Mouse (Mus musculus) forebrain, embryonic 12.5 days (tissue): ENCODE results near the gene Lrrc8c. TPM values are rescaled to one million over a fixed set of nuclear protein-coding genes. Genes with fewer than 3 reads are reported as not detected.
A peak's percentile ranks its signal among the peaks of the same experiment; 100 is the strongest.

Experiments used
- ATAC-seq: fragments of 200-750 bp; cut with Nextera tagmentation; 2 replicates; pipeline ENCODE4 v1.8.0; 2017; ENCODE audit warnings: moderate TSS enrichment; ENCODE audit not compliant: low FRiP score
- H3K27ac ChIP-seq: fragments of 300-500 bp; sonication (generic); 2 replicates; pipeline ENCODE4 v1.5.1; 2016; ENCODE audit warnings: mild to moderate bottlenecking
- H3K27me3 ChIP-seq: fragments of 300-500 bp; sonication (generic); 2 replicates; pipeline ENCODE4 v1.6.1; 2016; ENCODE audit warnings: mild to moderate bottlenecking
- H3K36me3 ChIP-seq: fragments of 300-500 bp; sonication (generic); replicated peaks from 2 replicates; pipeline ENCODE4 v1.6.1; 2016; ENCODE audit warnings: mild to moderate bottlenecking
- H3K4me1 ChIP-seq: fragments of 300-500 bp; sonication (generic); 2 replicates; pipeline ENCODE4 v1.6.1; 2016
- H3K4me2 ChIP-seq: fragments of 300-500 bp; sonication (generic); 2 replicates; pipeline ENCODE4 v1.6.1; 2016; ENCODE audit warnings: mild to moderate bottlenecking, moderate library complexity
- H3K4me3 ChIP-seq: fragments of 300-500 bp; sonication (generic); replicated peaks from 2 replicates; pipeline ENCODE4 v1.5.1; 2016; ENCODE audit warnings: mild to moderate bottlenecking
- H3K9ac ChIP-seq: fragments of 300-500 bp; sonication (generic); 2 replicates; pipeline ENCODE4 v1.6.1; 2016; ENCODE audit warnings: mild to moderate bottlenecking
- H3K9me3 ChIP-seq: fragments of 300-500 bp; sonication (generic); 2 replicates; pipeline ENCODE4 v1.6.1; 2016
- WGBS: fragments of 180-500 bp; shearing (Covaris S2); methylation state at CpG from one replicate; pipeline ENCODE4 v1.1.7; 2016; 5-methylcytosine and 5-hydroxymethylcytosine counted together
- polyA plus RNA-seq: library from polyadenylated mRNA; unstranded; fragments of >200 nt; fragmentation: Nextera tagmentation; extraction: Ambion mirVana; gene quantifications from 2 replicates; pipeline ENCODE4 v1.2.1, GENCODE M21; 2016

Gene Lrrc8c
- polyA plus RNA-seq: 10.9 and 13.1 TPM in 2 replicates

DNA sequence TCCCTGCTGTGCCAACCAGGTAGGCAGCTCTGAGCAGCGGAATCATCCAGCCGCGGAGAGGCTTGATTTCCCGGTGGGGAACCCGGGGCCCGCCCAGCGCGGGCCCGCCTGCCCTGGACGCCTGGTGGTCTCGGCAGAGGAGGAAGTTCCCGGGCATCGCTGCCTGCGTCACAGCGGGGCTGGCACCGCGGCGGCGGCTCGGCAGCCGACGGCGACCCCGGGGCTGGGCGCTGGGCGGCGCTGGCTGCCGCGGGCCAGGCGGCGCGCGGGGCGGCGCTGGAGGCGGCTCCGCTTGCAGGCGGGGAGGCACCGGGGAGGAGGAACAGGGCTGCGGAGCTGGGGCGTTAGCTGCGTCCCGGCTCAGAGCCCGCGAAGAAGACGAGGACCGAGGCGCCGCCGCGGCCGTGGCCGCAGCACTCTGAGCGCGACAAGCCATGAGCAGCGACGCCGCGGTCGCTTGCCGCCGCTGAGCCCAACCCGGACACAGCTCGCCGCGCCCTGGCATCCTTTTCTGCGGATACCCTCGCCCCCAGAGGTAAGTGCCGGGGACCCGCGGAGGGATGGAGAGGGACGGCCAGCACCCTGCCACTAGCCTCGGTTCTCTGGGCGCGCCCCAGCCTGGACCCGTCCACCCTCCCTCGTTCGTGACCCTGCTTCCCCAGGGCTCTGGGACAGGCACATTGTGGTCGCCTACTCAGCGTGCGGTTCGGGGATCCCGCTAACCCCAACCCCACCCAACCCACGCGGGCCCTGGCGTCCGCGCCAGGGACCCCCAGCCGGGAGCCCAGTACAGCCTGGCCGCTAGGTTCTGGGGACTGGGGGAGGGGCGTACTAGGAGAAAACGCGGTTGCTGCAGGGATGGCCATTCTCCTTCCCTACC is at the start of gene Lrrc8c:
Gene Lrrc8c (plus strand): TSS at position 293 of the 880 bp plus-strand sequence.
- peak; percentile 94 for ATAC-seq
- WGBS: under 1% methylated on average over 80 of the region's 93 CpGs
- H3K4me3 ChIP-seq: peak within 1 kb of the TSS; percentile 72

DNA sequence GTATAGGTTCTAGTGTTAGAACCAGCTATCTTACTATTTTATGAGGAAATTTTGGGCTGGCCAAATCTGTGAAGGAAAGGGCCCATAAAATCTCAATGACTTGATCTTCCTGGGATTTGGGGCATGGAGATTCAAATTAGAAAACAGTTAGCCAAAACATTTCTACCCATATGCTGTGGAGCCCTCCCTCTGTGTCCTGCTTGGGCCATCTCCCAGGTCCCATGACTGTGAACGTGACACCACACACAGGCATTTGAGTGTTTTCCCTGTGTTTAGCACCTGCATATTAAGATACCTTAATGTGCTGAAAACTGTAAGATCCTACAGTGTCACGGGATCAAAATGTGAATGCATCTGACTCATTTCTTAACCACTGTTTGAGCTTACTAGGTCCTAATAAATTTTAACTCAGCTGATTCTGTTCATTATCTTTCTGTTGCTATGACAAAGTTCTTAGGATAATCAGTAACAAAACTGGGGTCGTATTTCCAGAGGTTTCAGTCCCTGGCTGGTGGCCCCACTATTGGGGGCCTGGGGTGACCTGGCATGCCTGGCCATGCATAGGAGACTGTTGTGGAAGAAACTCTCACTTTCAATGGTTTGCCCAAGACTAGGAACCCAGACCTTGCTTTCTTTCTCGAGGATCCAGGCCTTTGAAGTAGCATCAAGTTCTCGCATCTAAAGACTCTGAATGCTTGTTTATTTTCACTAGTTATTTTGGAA is 46.0 kb upstream of the Lrrc8c start:
- H3K4me1 ChIP-seq: no peaks in the 10 kb centered on the region
- no peaks in the 10 kb centered on the region for H3K27me3 ChIP-seq
- WGBS: 77% methylated on average over 5 of the region's 5 CpGs
- H3K9me3 ChIP-seq: no peaks in the 10 kb centered on the region
- H3K27ac ChIP-seq: no peak overlapping the region
- H3K9ac ChIP-seq: no peak overlapping the region
- no peak overlapping the region for H3K4me2 ChIP-seq
- no peaks in the 10 kb centered on the region for H3K36me3 ChIP-seq
- no peak for ATAC-seq
- H3K4me3 ChIP-seq: no peak overlapping the region

More for the DNA sequence above, at the start of gene Lrrc8c:
- Histone ChIP-seq H3K4me1 (peaks cover 23% of the 10 kb centered on the region), H3K9me3 (no peaks in the 10 kb centered on the region), H3K9ac (peak within 1 kb of the TSS; percentile 80), H3K4me2 (peak within 1 kb of the TSS; percentile 85), H3K27ac (peak within 1 kb of the TSS; percentile 84), H3K27me3 (peaks cover 16% of the 10 kb centered on the region), H3K36me3 (no peaks in the 10 kb centered on the region)

DNA sequence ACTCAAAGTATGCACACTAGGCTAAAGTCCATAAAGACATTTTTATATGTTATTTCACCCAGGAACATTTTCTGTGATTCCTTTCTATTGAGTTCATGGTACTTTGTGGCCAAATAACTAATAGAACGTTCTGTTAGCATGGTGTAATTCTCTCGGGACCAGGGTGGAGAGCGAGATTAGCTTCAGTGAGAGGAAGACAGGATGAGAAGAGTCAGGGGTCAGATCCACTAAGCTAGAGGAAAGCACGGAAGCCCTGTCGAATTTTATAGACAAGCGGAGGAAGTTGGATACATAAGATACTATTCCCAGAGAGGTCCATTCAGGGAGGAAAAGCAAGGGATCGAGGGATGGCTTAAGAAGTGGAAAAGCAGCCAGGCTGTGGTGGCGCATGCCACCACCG is 41.7 kb upstream of the Lrrc8c start:
- no peak overlapping the region for H3K4me2 ChIP-seq
- H3K9me3 ChIP-seq: no peaks in the 10 kb centered on the region
- no peaks in the 10 kb centered on the region for H3K4me1 ChIP-seq
- peaks cover 26% of the 10 kb centered on the region for H3K36me3 ChIP-seq
- no peak overlapping the region for H3K9ac ChIP-seq
- no peak overlapping the region for H3K4me3 ChIP-seq
- 95% methylated on average over 9 of the region's 9 CpGs for WGBS
- no peak for ATAC-seq
- H3K27ac ChIP-seq: no peak overlapping the region
- H3K27me3 ChIP-seq: no peaks in the 10 kb centered on the region

DNA sequence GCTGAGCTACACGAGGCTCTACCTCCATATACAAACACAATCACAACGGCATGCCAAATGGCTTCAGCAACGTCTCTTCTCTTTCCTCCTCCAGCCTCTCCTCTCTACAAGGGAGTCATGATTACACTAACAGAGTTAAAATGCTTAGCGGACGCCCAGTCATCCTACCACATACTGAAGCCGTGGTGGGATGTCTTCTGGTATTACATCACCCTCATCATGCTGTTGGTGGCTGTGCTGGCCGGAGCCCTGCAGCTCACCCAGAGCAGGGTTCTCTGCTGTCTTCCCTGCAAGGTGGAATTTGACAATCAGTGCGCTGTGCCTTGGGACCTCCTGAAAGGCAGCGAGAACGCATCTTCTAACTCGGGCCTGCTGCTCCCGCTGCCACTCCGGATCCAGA is 39.5 kb upstream of the Lrrc8c start:
- no peak overlapping the region for H3K4me3 ChIP-seq
- H3K36me3 ChIP-seq: peaks cover 26% of the 10 kb centered on the region
- no peak overlapping the region for H3K4me2 ChIP-seq
- H3K27ac ChIP-seq: no peak overlapping the region
- H3K27me3 ChIP-seq: no peaks in the 10 kb centered on the region
- no peak for ATAC-seq
- no peaks in the 10 kb centered on the region for H3K4me1 ChIP-seq
- 90% methylated on average over 13 of the region's 13 CpGs for WGBS
- no peak overlapping the region for H3K9ac ChIP-seq
- no peaks in the 10 kb centered on the region for H3K9me3 ChIP-seq

DNA sequence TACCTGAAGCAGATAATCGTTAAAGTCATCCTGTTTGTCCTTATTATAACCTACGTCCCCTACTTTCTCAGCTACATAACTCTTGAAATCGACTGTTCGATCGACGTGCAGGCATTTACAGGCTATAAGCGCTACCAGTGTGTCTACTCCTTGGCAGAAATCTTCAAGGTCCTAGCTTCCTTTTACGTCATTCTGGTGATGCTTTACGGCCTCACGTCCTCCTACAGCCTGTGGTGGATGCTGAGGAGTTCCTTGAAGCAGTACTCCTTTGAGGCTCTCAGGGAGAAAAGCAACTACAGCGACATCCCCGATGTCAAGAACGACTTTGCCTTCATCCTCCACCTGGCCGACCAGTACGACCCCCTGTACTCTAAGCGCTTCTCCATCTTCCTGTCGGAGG is 38.6 kb upstream of the Lrrc8c start:
- no peaks in the 10 kb centered on the region for H3K4me1 ChIP-seq
- H3K4me2 ChIP-seq: no peak overlapping the region
- WGBS: 95% methylated on average over 17 of the region's 17 CpGs
- ATAC-seq: no peak
- H3K9ac ChIP-seq: no peak overlapping the region
- no peak overlapping the region for H3K4me3 ChIP-seq
- peaks cover 30% of the 10 kb centered on the region for H3K36me3 ChIP-seq
- no peak overlapping the region for H3K27ac ChIP-seq
- no peaks in the 10 kb centered on the region for H3K27me3 ChIP-seq
- no peaks in the 10 kb centered on the region for H3K9me3 ChIP-seq

DNA sequence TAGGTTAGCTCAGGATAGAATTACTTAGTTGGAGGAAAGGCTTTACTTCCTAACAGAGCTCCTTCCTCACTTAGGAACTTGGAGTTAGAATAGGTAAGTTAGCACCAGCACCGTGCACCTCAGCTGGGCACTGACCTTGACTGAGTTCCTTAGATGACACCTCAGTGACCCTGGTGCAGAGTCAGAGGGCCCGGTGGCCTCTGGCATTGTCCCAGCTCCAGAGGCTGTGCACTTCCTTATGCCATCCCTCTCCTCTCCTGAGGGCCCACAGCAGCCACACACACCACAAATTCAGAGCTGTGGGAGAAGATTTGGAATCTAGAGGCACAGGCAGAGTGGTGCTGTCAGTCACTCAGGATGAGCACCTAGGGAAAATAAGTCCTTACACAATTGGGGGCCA is 35.6 kb upstream of the Lrrc8c start:
- Histone ChIP-seq H3K9ac (no peak overlapping the region), H3K9me3 (no peaks in the 10 kb centered on the region), H3K36me3 (peaks cover 33% of the 10 kb centered on the region), H3K4me1 (no peaks in the 10 kb centered on the region), H3K4me3 (no peak overlapping the region), H3K27ac (no peak overlapping the region), H3K4me2 (no peak overlapping the region), H3K27me3 (no peaks in the 10 kb centered on the region)
- 89% methylated on average over 2 of the region's 2 CpGs for WGBS
- ATAC-seq: no peak

DNA sequence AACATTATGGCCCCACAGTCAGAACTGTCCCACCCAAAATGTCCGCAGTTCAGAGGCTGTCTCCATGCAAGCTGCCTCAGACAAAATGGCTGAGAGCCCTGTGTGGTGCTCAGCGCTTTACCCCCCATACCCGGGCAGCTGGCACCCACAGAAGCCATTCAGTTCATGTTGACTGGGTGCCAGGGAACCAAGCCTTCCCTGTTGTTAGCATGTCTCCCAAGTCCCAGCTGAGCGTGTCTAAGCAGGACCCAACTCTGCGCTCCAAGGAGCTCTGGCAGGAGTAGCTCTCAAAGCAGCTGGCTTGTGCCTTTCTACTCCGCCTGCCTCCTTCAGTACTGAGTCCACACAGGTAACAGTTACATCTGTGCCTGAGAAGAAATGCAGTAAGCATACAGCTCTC is 34.9 kb upstream of the Lrrc8c start:
- Histone ChIP-seq H3K4me3 (no peak overlapping the region), H3K27me3 (no peaks in the 10 kb centered on the region), H3K4me2 (no peak overlapping the region), H3K9me3 (no peaks in the 10 kb centered on the region), H3K4me1 (no peaks in the 10 kb centered on the region), H3K36me3 (peaks cover 33% of the 10 kb centered on the region), H3K9ac (no peak overlapping the region), H3K27ac (no peak overlapping the region)
- ATAC-seq: no peak
- WGBS: 94% methylated on average over 6 of the region's 6 CpGs

DNA sequence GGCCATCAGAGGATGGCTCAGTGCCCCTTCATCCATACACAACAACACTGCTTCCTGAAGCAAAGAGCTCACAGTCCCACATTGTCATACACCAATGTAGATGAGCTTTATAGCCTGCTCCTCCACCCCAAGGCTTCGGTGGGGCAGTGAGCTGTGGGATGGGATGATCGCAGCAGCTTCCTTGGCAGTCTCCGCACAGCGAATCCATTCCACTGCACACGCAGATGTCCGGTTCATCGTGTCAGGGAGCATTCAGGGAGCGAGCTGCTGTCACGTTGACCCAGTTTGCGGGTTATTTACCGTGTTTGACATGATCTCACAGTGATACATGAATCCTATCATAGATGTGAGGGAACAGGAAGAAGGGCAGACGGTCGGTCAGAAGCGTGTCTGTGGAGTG is 34.3 kb upstream of the Lrrc8c start:
- H3K9ac ChIP-seq: no peak overlapping the region
- H3K9me3 ChIP-seq: no peaks in the 10 kb centered on the region
- no peaks in the 10 kb centered on the region for H3K4me1 ChIP-seq
- no peak overlapping the region for H3K4me2 ChIP-seq
- 96% methylated on average over 14 of the region's 14 CpGs for WGBS
- ATAC-seq: no peak
- H3K27ac ChIP-seq: no peak overlapping the region
- H3K4me3 ChIP-seq: no peak overlapping the region
- H3K27me3 ChIP-seq: no peaks in the 10 kb centered on the region
- H3K36me3 ChIP-seq: peaks cover 28% of the 10 kb centered on the region

DNA sequence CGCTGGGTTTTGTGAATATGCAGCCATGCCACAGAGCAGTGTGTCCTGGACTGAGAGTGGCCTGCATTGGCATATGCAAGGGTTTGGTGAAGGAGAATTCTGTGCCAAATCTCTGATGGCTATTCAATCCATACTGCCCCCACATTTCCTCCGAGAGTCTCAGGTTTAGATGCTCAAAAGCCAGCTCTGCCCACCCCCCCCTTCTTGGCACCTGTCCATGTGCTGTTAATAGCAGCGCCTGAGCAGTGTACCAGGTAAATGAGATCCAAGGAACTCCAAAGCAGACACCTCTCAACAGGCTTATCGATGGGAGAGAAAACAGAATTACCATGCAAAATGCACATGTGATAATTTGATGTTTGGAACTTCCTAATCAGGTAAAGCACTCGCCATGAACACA is 29.0 kb upstream of the Lrrc8c start:
- Histone ChIP-seq H3K27ac (no peak overlapping the region), H3K36me3 (peaks cover 4% of the 10 kb centered on the region; the same call in 1 of the 2 replicates), H3K27me3 (peaks cover 31% of the 10 kb centered on the region), H3K9me3 (no peaks in the 10 kb centered on the region), H3K4me1 (peaks cover 36% of the 10 kb centered on the region), H3K9ac (no peak overlapping the region), H3K4me2 (no peak overlapping the region), H3K4me3 (no peak overlapping the region)
- no peak for ATAC-seq
- WGBS: 87% methylated on average over 5 of the region's 5 CpGs

DNA sequence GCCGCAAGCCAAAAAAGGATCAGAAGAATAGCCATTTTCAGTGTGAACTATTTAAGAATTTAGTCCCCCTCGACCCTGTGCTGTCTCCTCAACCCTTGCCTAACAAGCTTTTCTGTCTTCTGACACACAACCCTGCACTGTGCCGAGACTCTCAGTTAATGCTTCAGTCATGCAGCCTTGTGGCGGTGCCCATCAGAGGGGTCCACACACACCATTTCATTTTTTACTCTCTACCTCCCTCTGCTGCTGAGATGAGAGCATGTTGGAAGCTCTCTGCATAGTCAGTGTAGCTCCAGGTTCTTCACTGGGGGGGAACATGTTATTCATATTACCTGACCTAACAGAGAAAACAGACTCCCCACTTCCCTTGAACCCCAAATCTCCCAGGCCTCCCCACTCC is 27.8 kb upstream of the Lrrc8c start:
- H3K27ac ChIP-seq: no peak overlapping the region
- H3K36me3 ChIP-seq: no peaks in the 10 kb centered on the region; the same call in 1 of the 2 replicates
- no peak overlapping the region for H3K9ac ChIP-seq
- 0 out of 2 replicates have a peak, but pooled peaks have one; percentile 42 for ATAC-seq
- no peak overlapping the region for H3K4me2 ChIP-seq
- no peaks in the 10 kb centered on the region for H3K9me3 ChIP-seq
- peaks cover 47% of the 10 kb centered on the region for H3K4me1 ChIP-seq
- WGBS: 67% methylated on average over 4 of the region's 4 CpGs
- H3K27me3 ChIP-seq: peaks cover 35% of the 10 kb centered on the region
- no peak overlapping the region for H3K4me3 ChIP-seq

DNA sequence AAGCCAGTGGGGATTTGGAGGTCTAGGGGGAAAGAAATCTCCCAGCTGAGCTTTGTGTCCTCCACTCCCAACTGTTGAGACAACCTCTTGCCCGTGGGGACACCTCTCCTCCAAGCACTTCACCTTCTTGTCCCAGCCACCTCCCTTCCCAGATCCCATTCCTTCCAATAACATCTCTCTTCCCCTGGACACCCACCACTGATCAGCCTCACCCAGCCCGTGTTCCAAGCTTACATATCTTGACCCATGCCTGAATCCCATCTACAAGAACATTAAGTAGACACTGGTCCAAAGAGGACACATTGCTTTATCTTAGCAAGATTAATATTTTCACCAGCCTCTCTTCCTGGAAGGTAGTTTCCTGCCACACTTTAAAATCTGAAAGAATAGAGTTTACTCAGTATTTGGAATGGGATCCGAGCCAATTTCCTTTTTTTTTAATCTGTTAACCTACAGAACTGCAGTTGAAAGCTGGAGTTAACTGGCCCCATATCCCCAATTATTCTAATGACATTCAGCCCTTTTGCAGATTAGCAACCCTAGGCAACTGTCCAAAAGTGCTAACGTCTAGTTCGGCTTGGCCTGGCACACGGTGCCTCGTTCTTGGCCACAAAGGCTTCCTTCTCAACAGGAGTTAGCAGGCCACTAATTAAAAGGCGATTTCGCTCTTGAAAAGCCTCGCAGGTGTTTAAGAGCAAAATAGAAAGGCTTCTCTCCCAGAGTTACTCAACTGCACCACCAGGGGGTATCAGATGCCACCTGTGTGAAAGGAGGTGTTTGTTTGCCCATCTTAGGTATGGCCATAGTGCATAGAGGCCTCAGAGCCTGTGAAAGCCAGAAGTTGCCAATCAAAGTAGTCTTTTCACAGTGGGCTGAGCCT is 26.6 kb upstream of the Lrrc8c start:
- Histone ChIP-seq H3K27ac (peak overlapping the region; percentile 54), H3K9me3 (no peaks in the 10 kb centered on the region), H3K4me2 (peak overlapping the region; percentile 1; the same call in 1 of the 2 replicates), H3K4me1 (peaks cover 49% of the 10 kb centered on the region), H3K36me3 (no peaks in the 10 kb centered on the region; the same call in 1 of the 2 replicates), H3K4me3 (no peak overlapping the region), H3K9ac (no peak overlapping the region), H3K27me3 (peaks cover 45% of the 10 kb centered on the region)
- ATAC-seq: peak; percentile 66; the same call in 1 of the 2 replicates
- WGBS: 12% methylated on average over 10 of the region's 10 CpGs

DNA sequence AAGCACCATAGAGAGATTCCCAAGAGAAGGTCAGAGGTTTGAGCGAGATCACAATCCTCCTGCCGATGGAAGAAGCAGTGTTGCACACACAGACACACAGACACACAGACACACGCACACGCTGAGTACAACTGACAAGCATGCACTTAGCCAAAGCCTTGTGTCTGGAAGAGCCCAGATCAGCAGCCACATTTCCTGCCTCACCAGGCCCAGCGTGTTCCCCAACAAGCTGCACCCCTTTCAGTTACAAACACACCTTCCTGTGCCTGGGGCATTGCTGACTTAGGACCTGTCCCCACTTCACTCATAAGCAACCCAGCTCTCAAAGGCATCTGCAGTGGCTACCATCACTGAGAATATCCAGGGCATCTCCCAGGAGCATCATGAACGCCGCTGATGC is 25.8 kb upstream of the Lrrc8c start:
- Histone ChIP-seq H3K27me3 (peaks cover 45% of the 10 kb centered on the region), H3K9me3 (no peaks in the 10 kb centered on the region), H3K4me2 (peak overlapping the region; percentile 1; the same call in 1 of the 2 replicates), H3K4me1 (peaks cover 55% of the 10 kb centered on the region), H3K27ac (peak overlapping the region; percentile 54), H3K4me3 (no peak overlapping the region), H3K9ac (no peak overlapping the region), H3K36me3 (no peaks in the 10 kb centered on the region)
- no peak for ATAC-seq
- 63% methylated on average over 7 of the region's 7 CpGs for WGBS
